Mouse (Mus musculus): ENCODE measurements at regions not wholly inside any gene's neighbourhood (a gene's known extent, or its start where the extent isn't known, plus 50 kb on each side); places are given as distances from the start of the nearest gene placed in this dataset.

- in situ Hi-C loops (cut with MboI, MseI), result no loop called here
Observed at GRCm38 (mm10) chr5:97656167-97656924, 199.5 kb upstream of the Gk2 start.

- in situ Hi-C loops (cut with MboI, MseI), result no loop called here
Observed at GRCm38 (mm10) chr5:97655266-97655665, 198.4 kb upstream of the Gk2 start.

GRCm38 (mm10) chr5:97654414-97654813 lies 197.6 kb upstream of the Gk2 start:
- in situ Hi-C loops (cut with MboI, MseI), result no loop called here

- in situ Hi-C loops (cut with MboI, MseI), result no loop called here
Observed at GRCm38 (mm10) chr5:97642251-97642650, 185.4 kb upstream of the Gk2 start.

- in situ Hi-C loops (cut with MboI, MseI), result no loop called here
Observed at GRCm38 (mm10) chr5:97641646-97642045, 184.8 kb upstream of the Gk2 start.

- in situ Hi-C loops (cut with MboI, MseI), result no loop called here
Observed at GRCm38 (mm10) chr5:97636357-97636756, 179.5 kb upstream of the Gk2 start.

GRCm38 (mm10) chr5:97633766-97634165 lies 176.9 kb upstream of the Gk2 start:
- in situ Hi-C loops (cut with MboI, MseI), result no loop called here

- in situ Hi-C loops (cut with MboI, MseI), result no loop called here
Observed at GRCm38 (mm10) chr5:97632791-97633190, 176.0 kb upstream of the Gk2 start.

GRCm38 (mm10) chr5:97625200-97625599 lies 168.4 kb upstream of the Gk2 start:
- in situ Hi-C loops (cut with MboI, MseI), result no loop called here

GRCm38 (mm10) chr5:97619890-97620289 lies 163.1 kb upstream of the Gk2 start:
- in situ Hi-C loops (cut with MboI, MseI), result no loop called here

- in situ Hi-C loops (cut with MboI, MseI), result no loop called here
Observed at GRCm38 (mm10) chr5:97618411-97618810, 161.6 kb upstream of the Gk2 start.

- in situ Hi-C loops (cut with MboI, MseI), result no loop called here
Observed at GRCm38 (mm10) chr5:97602176-97602575, 145.4 kb upstream of the Gk2 start.

GRCm38 (mm10) chr5:97601384-97601783 lies 144.6 kb upstream of the Gk2 start:
- in situ Hi-C loops (cut with MboI, MseI), result no loop called here

- in situ Hi-C loops (cut with MboI, MseI), result no loop called here
Observed at GRCm38 (mm10) chr5:97598741-97599140, 141.9 kb upstream of the Gk2 start.

- in situ Hi-C loops (cut with MboI, MseI), result no loop called here
Observed at GRCm38 (mm10) chr5:97595916-97596315, 139.1 kb upstream of the Gk2 start.

GRCm38 (mm10) chr5:97594081-97594480 lies 137.3 kb upstream of the Gk2 start:
- in situ Hi-C loops (cut with MboI, MseI), result no loop called here

- in situ Hi-C loops (cut with MboI, MseI), result no loop called here
Observed at GRCm38 (mm10) chr5:97582509-97582908, 125.7 kb upstream of the Gk2 start.

GRCm38 (mm10) chr5:97565486-97565885 lies 108.7 kb upstream of the Gk2 start:
- in situ Hi-C loops (cut with MboI, MseI), result no loop called here

- in situ Hi-C loops (cut with MboI, MseI), result no loop called here
Observed at GRCm38 (mm10) chr5:97563724-97564123, 106.9 kb upstream of the Gk2 start.

- in situ Hi-C loops (cut with MboI, MseI), result loop anchor here (5.0 kb wide), 1 partner anchor 422 kb away; no protein-coding TSS in a partner anchor
Observed at GRCm38 (mm10) chr5:97554274-97554673, 97.5 kb upstream of the Gk2 start.

GRCm38 (mm10) chr5:97553122-97553521 lies 96.3 kb upstream of the Gk2 start:
- in situ Hi-C loops (cut with MboI, MseI), result loop anchor here (5.0 kb wide), 1 partner anchor 421 kb away; no protein-coding TSS in a partner anchor

GRCm38 (mm10) chr5:97537492-97538257 lies 80.9 kb upstream of the Gk2 start:
- in situ Hi-C loops (cut with MboI, MseI), result no loop called here

GRCm38 (mm10) chr5:97533733-97534132 lies 76.9 kb upstream of the Gk2 start:
- in situ Hi-C loops (cut with MboI, MseI), result no loop called here

Measured in T-helper 1 cell (primary cell).